In the genomic region with DNA sequence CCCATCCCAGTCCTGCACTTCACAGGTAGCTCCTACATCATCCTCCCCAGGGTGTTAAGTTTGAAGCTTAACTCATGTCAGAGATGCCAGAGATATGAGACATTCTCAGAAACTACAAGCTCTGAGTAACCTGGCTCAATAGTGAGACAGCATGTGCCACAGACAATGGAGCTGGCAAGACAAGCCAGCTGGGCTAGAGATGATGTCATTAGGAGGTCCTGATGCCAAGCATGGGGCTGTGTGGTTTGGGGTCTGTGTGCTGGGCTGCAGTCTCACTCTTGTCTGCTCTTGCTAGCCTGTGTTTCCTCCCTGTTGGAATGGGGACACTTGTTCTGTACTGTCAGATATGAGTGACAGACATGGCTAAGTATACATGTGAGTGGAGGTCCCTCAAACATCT, we compare ENCODE assay signal across 16 mouse cellular contexts.
"Had no signal": no experiment of that assay in that cellular context is flagged by ENCODE, and none has a peak within 500 bp of the region (broad histone marks: within the 10 kb centered on the region; RNA-seq: fewer than 3 reads in every experiment).

No protein-coding gene starts in this region.

- H3K4me1 ChIP-seq: limb, embryonic 10.5 days; liver, embryonic 15.5 days; midbrain, embryonic 13.5 days; neural tube, embryonic 12.5 days had no signal

- H3K27me3 ChIP-seq: liver, embryonic 15.5 days; midbrain, embryonic 13.5 days; neural tube, embryonic 12.5 days had no signal

- H3K4me2 ChIP-seq: liver, embryonic 11.5 days; liver, embryonic 15.5 days; midbrain, embryonic 13.5 days; neural tube, embryonic 12.5 days had no signal

- H3K4me3 ChIP-seq: limb, embryonic 10.5 days; liver, embryonic 15.5 days; midbrain, embryonic 13.5 days; neural tube, embryonic 12.5 days had no signal

- H3K9me3 ChIP-seq: limb, embryonic 10.5 days; liver, embryonic 15.5 days; neural tube, embryonic 12.5 days had no signal

- H3K36me3 ChIP-seq: limb, embryonic 10.5 days; liver, embryonic 15.5 days; midbrain, embryonic 13.5 days; neural tube, embryonic 12.5 days had no signal

- DNase-seq: kidney, adult 18-20 months; kidney, postnatal 10 days; kidney, postnatal 4 days; lung, adult 2 months; lung, postnatal 36 days; retina, postnatal 1 day; right cerebral cortex, postnatal 4 days; spleen, adult 18-20 months; thymus, adult 18-20 months; thymus, postnatal 14 days had no signal

- ATAC-seq: lung, postnatal 0 days; midbrain, embryonic 13.5 days had no signal

- H3K9ac ChIP-seq: liver, embryonic 15.5 days; midbrain, embryonic 13.5 days; neural tube, embryonic 12.5 days had no signal

- H3K27ac ChIP-seq: limb, embryonic 10.5 days; liver, embryonic 15.5 days; midbrain, embryonic 13.5 days; neural tube, embryonic 12.5 days had no signal
